Mouse (Mus musculus) T-helper 2 cell (primary cell): ENCODE measurements at regions not wholly inside any gene's neighbourhood (a gene's known extent, or its start where the extent isn't known, plus 50 kb on each side); places are given as distances from the start of the nearest gene placed in this dataset.

Source experiments
- in situ Hi-C: fragments of 300-600 bp; cut with MboI, MseI; formaldehyde crosslinking; loops from one replicate; pipeline ENCODE4 v1.15.1; 2025; ENCODE audit warnings: high pct_unique_total_duplicates

GRCm38 (mm10) chr1:119194533-119194932, 141.1 kb upstream of the Gli2 start:
- in situ Hi-C loops = no loop called here

GRCm38 (mm10) chr1:119191177-119191576, 137.8 kb upstream of the Gli2 start:
- in situ Hi-C loops = no loop called here

- in situ Hi-C loops = no loop called here
Measured at GRCm38 (mm10) chr1:119189461-119190066, 136.1 kb upstream of the Gli2 start.

GRCm38 (mm10) chr1:119187301-119187700, 133.9 kb upstream of the Gli2 start:
- in situ Hi-C loops = no loop called here

GRCm38 (mm10) chr1:119186856-119187255, 133.4 kb upstream of the Gli2 start:
- in situ Hi-C loops = no loop called here

GRCm38 (mm10) chr1:119183558-119184270, 130.3 kb upstream of the Gli2 start:
- in situ Hi-C loops = no loop called here

- in situ Hi-C loops = no loop called here
Measured at GRCm38 (mm10) chr1:119173030-119173756, 119.8 kb upstream of the Gli2 start.

GRCm38 (mm10) chr1:119167443-119167842, 114.0 kb upstream of the Gli2 start:
- in situ Hi-C loops = no loop called here

GRCm38 (mm10) chr1:119166286-119166685, 112.9 kb upstream of the Gli2 start:
- in situ Hi-C loops = no loop called here

- in situ Hi-C loops = no loop called here
Measured at GRCm38 (mm10) chr1:119164811-119165210, 111.4 kb upstream of the Gli2 start.

- in situ Hi-C loops = no loop called here
Measured at GRCm38 (mm10) chr1:119163846-119164245, 110.4 kb upstream of the Gli2 start.

- in situ Hi-C loops = no loop called here
Measured at GRCm38 (mm10) chr1:119163114-119163740, 109.8 kb upstream of the Gli2 start.

GRCm38 (mm10) chr1:119161751-119162150, 108.3 kb upstream of the Gli2 start:
- in situ Hi-C loops = no loop called here

- in situ Hi-C loops = no loop called here
Measured at GRCm38 (mm10) chr1:119160354-119160753, 106.9 kb upstream of the Gli2 start.

GRCm38 (mm10) chr1:119157171-119157700, 103.8 kb upstream of the Gli2 start:
- in situ Hi-C loops = no loop called here

GRCm38 (mm10) chr1:119153619-119154018, 100.2 kb upstream of the Gli2 start:
- in situ Hi-C loops = loop anchor here (5.0 kb wide), 1 partner anchor 46 kb away; no protein-coding TSS in a partner anchor

- in situ Hi-C loops = loop anchor here (5.0 kb wide), 1 partner anchor 45 kb away; no protein-coding TSS in a partner anchor
Measured at GRCm38 (mm10) chr1:119152776-119153175, 99.4 kb upstream of the Gli2 start.

- in situ Hi-C loops = no loop called here
Measured at GRCm38 (mm10) chr1:119147506-119147905, 94.1 kb upstream of the Gli2 start.

- in situ Hi-C loops = no loop called here
Measured at GRCm38 (mm10) chr1:119143808-119144207, 90.4 kb upstream of the Gli2 start.

- in situ Hi-C loops = no loop called here
Measured at GRCm38 (mm10) chr1:119129039-119129438, 75.6 kb upstream of the Gli2 start.

- in situ Hi-C loops = no loop called here
Measured at GRCm38 (mm10) chr1:119125561-119125960, 72.1 kb upstream of the Gli2 start.

GRCm38 (mm10) chr1:119124798-119125197, 71.4 kb upstream of the Gli2 start:
- in situ Hi-C loops = no loop called here
